Mouse (Mus musculus) myocyte (in vitro differentiated cells): ENCODE data around the gene Oit1.

Experiments used
- E2F4 ChIP-seq: IDR thresholded peaks from one replicate; pipeline ENCODE4 v1.6.1; 2011; ENCODE audit warnings: mild to moderate bottlenecking, control low read depth, moderate library complexity; ENCODE audit not compliant: insufficient read depth
- MYOG ChIP-seq, 3 experiments: IDR thresholded peaks; one replicate each; pipeline ENCODE4 v1.6.1; 2011; ENCODE audit warnings: control low read depth in 2 of 3, low read depth in 2 of 3, mild to moderate bottlenecking in 2 of 3; ENCODE audit not compliant: insufficient read length in 2 of 3, control insufficient read depth in 1 of 3, insufficient read depth in 1 of 3
- POLR2AphosphoS2 ChIP-seq: IDR thresholded peaks from one replicate; pipeline ENCODE4 v1.6.1; 2011; ENCODE audit warnings: low read depth, control low read depth; ENCODE audit not compliant: insufficient read length

GRCm38 (mm10) chr14:8326961-8327360 lies 51.6 kb downstream of the Oit1 start:
- no peak for TF ChIP-seq MYOG (IDR thresholded peaks at IDR 0.05; ENCODE audit: control insufficient read depth in 1 of 3, insufficient read depth in 1 of 3, insufficient read length in 2 of 3, low read depth in 2 of 3)
- TF ChIP-seq E2F4 = no peak
- TF ChIP-seq POLR2AphosphoS2 = no peak
